Mouse (Mus musculus): ENCODE measurements around the gene Agtrap.

DNA sequence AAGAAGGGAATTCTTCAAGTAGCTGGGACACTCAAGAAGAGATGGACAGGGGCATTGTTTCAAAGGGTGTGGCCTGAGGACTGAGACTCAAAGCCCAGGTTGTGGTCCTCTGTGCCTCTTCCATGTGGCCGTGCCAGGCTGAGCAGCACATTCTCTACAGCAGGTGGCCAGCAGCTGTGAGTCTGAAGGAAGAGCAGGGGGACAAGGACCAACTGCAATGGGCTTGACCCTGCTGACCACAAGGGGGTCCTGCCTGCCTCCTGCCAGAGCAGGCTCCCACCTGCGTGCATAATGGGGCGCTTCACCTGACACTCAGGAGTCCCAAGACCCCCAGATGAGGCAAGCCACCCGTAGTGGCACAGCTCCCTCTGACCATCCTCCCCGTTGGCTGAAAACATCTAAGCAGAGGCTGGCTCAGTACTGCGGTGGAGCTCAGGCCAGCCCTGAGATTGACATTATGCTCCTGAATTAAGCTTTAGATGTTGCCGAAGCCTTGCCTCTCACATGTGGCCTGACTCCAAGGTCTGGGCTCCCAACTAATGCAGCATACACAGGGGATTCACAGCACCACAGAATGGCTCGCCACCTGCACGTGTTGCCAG lies 29.5 kb downstream of the Agtrap start:
- TF ChIP-seq GATA1 (IDR thresholded peaks at IDR 0.05; ENCODE audit: borderline replicate concordance, low read length), result no peak
- TF ChIP-seq FLI1 (IDR thresholded peaks at IDR 0.05; ENCODE audit: low read length), result no peak
